Mouse (Mus musculus): ENCODE measurements at regions not wholly inside any gene's neighbourhood (a gene's known extent, or its start where the extent isn't known, plus 50 kb on each side); places are given as distances from the start of the nearest gene placed in this dataset.

GRCm38 (mm10) chr1:55960291-55960690, 554.6 kb downstream of the Plcl1 start:
- ATAC-seq (no peak), DNase-seq (ENCODE audit: low spot score) (peak; percentile 68)
- H3K9me3 ChIP-seq (ENCODE audit: low read length) = no peaks in the 10 kb centered on the region
- no peak for TF ChIP-seq EP300 (IDR thresholded peaks at IDR 0.05)
- peak; percentile 85 for TF ChIP-seq CTCF (IDR thresholded peaks at IDR 0.05)
- H3K36me3 ChIP-seq (ENCODE audit: insufficient read depth, low read length) = no peaks in the 10 kb centered on the region
- H3K9ac ChIP-seq (replicated peaks; ENCODE audit: low read depth) = no peak overlapping the region
- H3K4me3 ChIP-seq (ENCODE audit: low read depth, low read length) = no peak overlapping the region
- WGBS = 11% methylated on average over 6 of the region's 6 CpGs
- H3K27me3 ChIP-seq (replicated peaks; ENCODE audit: insufficient read depth, low read length) = no peaks in the 10 kb centered on the region
- no peak overlapping the region for H3K27ac ChIP-seq (ENCODE audit: low read length)
- no peak overlapping the region for H3K4me2 ChIP-seq (replicated peaks; ENCODE audit: low read depth, low read length)
- no peaks in the 10 kb centered on the region for H3K4me1 ChIP-seq (ENCODE audit: insufficient read depth, low read depth, low read length)

- no peak overlapping the region for H3K4me3 ChIP-seq (ENCODE audit: low read depth, low read length)
- no peak overlapping the region for H3K9ac ChIP-seq (replicated peaks; ENCODE audit: low read depth)
- no peak overlapping the region for H3K27ac ChIP-seq (ENCODE audit: low read length)
- no peak for ATAC-seq
- H3K9me3 ChIP-seq (ENCODE audit: low read length) = no peaks in the 10 kb centered on the region
- H3K4me1 ChIP-seq (ENCODE audit: insufficient read depth, low read depth, low read length) = no peaks in the 10 kb centered on the region
- TF ChIP-seq EP300 (IDR thresholded peaks at IDR 0.05) = no peak
- H3K4me2 ChIP-seq (replicated peaks; ENCODE audit: low read depth, low read length) = no peak overlapping the region
- no peak for DNase-seq (ENCODE audit: low spot score)
- H3K27me3 ChIP-seq (replicated peaks; ENCODE audit: insufficient read depth, low read length) = no peaks in the 10 kb centered on the region
- WGBS = 68% methylated on average over 5 of the region's 5 CpGs
- H3K36me3 ChIP-seq (ENCODE audit: insufficient read depth, low read length) = no peaks in the 10 kb centered on the region
Measured at GRCm38 (mm10) chr1:55963867-55964266, 558.1 kb downstream of the Plcl1 start.

GRCm38 (mm10) chr1:55966273-55966672, 560.6 kb downstream of the Plcl1 start:
- no peaks in the 10 kb centered on the region for H3K4me1 ChIP-seq (ENCODE audit: insufficient read depth, low read depth, low read length)
- no peaks in the 10 kb centered on the region for H3K27me3 ChIP-seq (replicated peaks; ENCODE audit: insufficient read depth, low read length)
- H3K4me3 ChIP-seq (ENCODE audit: low read depth, low read length) = no peak overlapping the region
- ATAC-seq = no peak
- H3K4me2 ChIP-seq (replicated peaks; ENCODE audit: low read depth, low read length) = no peak overlapping the region
- H3K9ac ChIP-seq (replicated peaks; ENCODE audit: low read depth) = no peak overlapping the region
- H3K9me3 ChIP-seq (ENCODE audit: low read length) = no peaks in the 10 kb centered on the region
- TF ChIP-seq CTCF (IDR thresholded peaks at IDR 0.05) (no peak), EP300 (IDR thresholded peaks at IDR 0.05) (no peak)
- DNase-seq (ENCODE audit: low spot score) = no peak
- no peak overlapping the region for H3K27ac ChIP-seq (ENCODE audit: low read length)
- 82% methylated on average over 2 of the region's 2 CpGs for WGBS
- H3K36me3 ChIP-seq (ENCODE audit: insufficient read depth, low read length) = no peaks in the 10 kb centered on the region

- TF ChIP-seq CTCF (IDR thresholded peaks at IDR 0.05) (no peak), EP300 (IDR thresholded peaks at IDR 0.05) (no peak)
- DNase-seq (ENCODE audit: low spot score) = no peak
- Histone ChIP-seq H3K27me3 (replicated peaks; ENCODE audit: insufficient read depth, low read length) (no peaks in the 10 kb centered on the region), H3K4me2 (replicated peaks; ENCODE audit: low read depth, low read length) (no peak overlapping the region), H3K27ac (ENCODE audit: low read length) (no peak overlapping the region), H3K36me3 (ENCODE audit: insufficient read depth, low read length) (no peaks in the 10 kb centered on the region), H3K4me1 (ENCODE audit: insufficient read depth, low read depth, low read length) (no peaks in the 10 kb centered on the region), H3K4me3 (ENCODE audit: low read depth, low read length) (no peak overlapping the region), H3K9ac (replicated peaks; ENCODE audit: low read depth) (no peak overlapping the region), H3K9me3 (ENCODE audit: low read length) (no peaks in the 10 kb centered on the region)
- no peak for ATAC-seq
- 89% methylated on average over 7 of the region's 7 CpGs for whole genome bisulfite sequencing
Measured at GRCm38 (mm10) chr1:55967869-55968268, 562.1 kb downstream of the Plcl1 start.

- Histone ChIP-seq H3K4me2 (replicated peaks; ENCODE audit: low read depth, low read length) (no peak overlapping the region), H3K9me3 (ENCODE audit: low read length) (no peaks in the 10 kb centered on the region), H3K4me3 (ENCODE audit: low read depth, low read length) (no peak overlapping the region), H3K27me3 (replicated peaks; ENCODE audit: insufficient read depth, low read length) (no peaks in the 10 kb centered on the region), H3K36me3 (ENCODE audit: insufficient read depth, low read length) (no peaks in the 10 kb centered on the region), H3K4me1 (ENCODE audit: insufficient read depth, low read depth, low read length) (no peaks in the 10 kb centered on the region), H3K9ac (replicated peaks; ENCODE audit: low read depth) (no peak overlapping the region), H3K27ac (ENCODE audit: low read length) (no peak overlapping the region)
- no peak for TF ChIP-seq EP300 (IDR thresholded peaks at IDR 0.05)
- WGBS = 80% methylated on average over 3 of the region's 3 CpGs
- ATAC-seq (no peak), DNase-seq (ENCODE audit: low spot score) (no peak)
Measured at GRCm38 (mm10) chr1:55977796-55978195, 572.1 kb downstream of the Plcl1 start.

GRCm38 (mm10) chr1:55983522-55984066, 577.9 kb downstream of the Plcl1 start:
- no peak for TF ChIP-seq CTCF (IDR thresholded peaks at IDR 0.05)
- no peak for TF ChIP-seq EP300 (IDR thresholded peaks at IDR 0.05)
- no peaks in the 10 kb centered on the region for H3K27me3 ChIP-seq (replicated peaks; ENCODE audit: insufficient read depth, low read length)
- no peak overlapping the region for H3K4me3 ChIP-seq (ENCODE audit: low read depth, low read length)
- DNase-seq (ENCODE audit: low spot score) (no peak), ATAC-seq (no peak)
- H3K27ac ChIP-seq (ENCODE audit: low read length) = no peak overlapping the region
- H3K9me3 ChIP-seq (ENCODE audit: low read length) = no peaks in the 10 kb centered on the region
- no peak overlapping the region for H3K9ac ChIP-seq (replicated peaks; ENCODE audit: low read depth)
- no peaks in the 10 kb centered on the region for H3K4me1 ChIP-seq (ENCODE audit: insufficient read depth, low read depth, low read length)
- no peak overlapping the region for H3K4me2 ChIP-seq (replicated peaks; ENCODE audit: low read depth, low read length)
- no peaks in the 10 kb centered on the region for H3K36me3 ChIP-seq (ENCODE audit: insufficient read depth, low read length)
- 59% methylated on average over 5 of the region's 5 CpGs for WGBS

- TF ChIP-seq CTCF (IDR thresholded peaks at IDR 0.05) (no peak), EP300 (IDR thresholded peaks at IDR 0.05) (no peak)
- Histone ChIP-seq H3K4me3 (ENCODE audit: low read depth, low read length) (no peak overlapping the region), H3K4me2 (replicated peaks; ENCODE audit: low read depth, low read length) (no peak overlapping the region), H3K27me3 (replicated peaks; ENCODE audit: insufficient read depth, low read length) (no peaks in the 10 kb centered on the region), H3K9me3 (ENCODE audit: low read length) (no peaks in the 10 kb centered on the region), H3K4me1 (ENCODE audit: insufficient read depth, low read depth, low read length) (no peaks in the 10 kb centered on the region), H3K36me3 (ENCODE audit: insufficient read depth, low read length) (no peaks in the 10 kb centered on the region), H3K27ac (ENCODE audit: low read length) (no peak overlapping the region), H3K9ac (replicated peaks; ENCODE audit: low read depth) (no peak overlapping the region)
- 69% methylated on average over 6 of the region's 6 CpGs for WGBS
- ATAC-seq (no peak), DNase-seq (ENCODE audit: low spot score) (no peak)
Measured at GRCm38 (mm10) chr1:55997074-55997473, 591.4 kb downstream of the Plcl1 start.

Data from lung, postnatal 0 days (tissue).